Mouse (Mus musculus) heart, postnatal 10 days (tissue): ENCODE measurements at regions not wholly inside any gene's neighbourhood (a gene's known extent, or its start where the extent isn't known, plus 50 kb on each side); places are given as distances from the start of the nearest gene placed in this dataset.

Source experiments
- DNase-seq, 2 experiments: peaks; one replicate each; pipeline ENCODE4 v3.0.0; 2021
- intact Hi-C: fragments of 180-260 bp; cut with DNase I; formaldehyde crosslinking; loops from one replicate; pipeline ENCODE4 v1.15.1; 2025

DNA sequence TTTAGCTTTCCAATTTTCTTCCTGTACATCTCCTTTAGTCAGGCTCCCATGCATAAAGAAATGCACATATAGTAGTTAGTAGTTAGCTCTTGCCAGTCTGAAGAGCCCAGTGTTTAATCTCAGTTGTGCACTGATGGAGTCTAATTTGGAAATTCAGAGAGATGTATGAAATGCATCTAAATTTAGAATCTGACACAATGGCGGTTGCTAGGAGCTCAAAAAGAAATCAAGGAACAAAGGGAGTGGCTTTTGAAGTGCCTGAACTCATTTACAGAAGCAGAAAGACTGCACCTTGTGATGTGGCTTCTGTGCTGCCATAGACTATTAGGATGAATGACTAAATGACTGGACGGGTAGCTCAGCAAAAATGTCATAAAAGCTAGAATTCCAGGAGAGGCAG is 916.3 kb downstream of the Rps29 start:
- DNase-seq, result peak; percentile 23 to 37
- intact Hi-C loops, result no loop called here

GRCm38 (mm10) chr12:68231803-68232202 is 927.2 kb downstream of the Rps29 start:
- no peak for DNase-seq
- intact Hi-C loops, result no loop called here

DNA sequence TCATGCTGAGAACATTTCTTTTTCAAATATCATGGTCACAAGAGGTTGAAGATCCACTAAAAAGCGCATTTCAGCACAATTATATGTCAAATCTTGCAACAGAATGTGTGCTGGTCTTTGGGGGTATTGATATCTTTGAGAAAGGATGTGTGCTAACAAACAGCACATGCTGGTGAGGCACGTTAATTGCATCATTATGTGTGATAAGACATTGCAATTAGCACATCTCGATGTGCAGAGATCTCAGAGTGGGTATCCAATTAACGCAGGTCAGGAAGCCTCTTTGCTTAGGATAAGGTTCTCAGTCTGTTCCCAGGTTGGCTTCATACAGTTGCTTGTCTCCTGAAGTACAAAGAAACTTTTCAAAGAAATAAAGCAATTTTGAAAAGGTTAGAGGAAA is 941.9 kb downstream of the Rps29 start:
- intact Hi-C loops, result no loop called here
- no peak for DNase-seq

DNA sequence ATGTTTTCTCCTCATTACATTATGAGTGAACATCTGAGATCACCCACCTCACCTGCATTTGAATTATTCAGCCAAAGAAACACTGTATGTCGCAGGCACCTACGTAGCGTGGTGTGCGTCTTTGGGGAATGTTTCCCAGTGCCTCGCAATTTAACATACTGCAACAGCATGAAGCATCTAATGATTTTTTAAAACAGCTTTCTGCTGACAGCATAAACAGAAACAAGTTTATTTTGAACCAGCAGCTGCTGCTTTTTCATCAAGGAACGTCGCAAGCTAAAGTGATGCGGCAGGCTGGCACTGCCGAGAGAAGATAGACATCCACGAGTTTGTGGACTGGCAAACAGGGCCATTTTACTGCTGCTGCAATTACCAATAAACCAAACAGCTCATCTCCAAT is 950.7 kb downstream of the Rps29 start:
- DNase-seq, result no peak
- intact Hi-C loops, result no loop called here

DNA sequence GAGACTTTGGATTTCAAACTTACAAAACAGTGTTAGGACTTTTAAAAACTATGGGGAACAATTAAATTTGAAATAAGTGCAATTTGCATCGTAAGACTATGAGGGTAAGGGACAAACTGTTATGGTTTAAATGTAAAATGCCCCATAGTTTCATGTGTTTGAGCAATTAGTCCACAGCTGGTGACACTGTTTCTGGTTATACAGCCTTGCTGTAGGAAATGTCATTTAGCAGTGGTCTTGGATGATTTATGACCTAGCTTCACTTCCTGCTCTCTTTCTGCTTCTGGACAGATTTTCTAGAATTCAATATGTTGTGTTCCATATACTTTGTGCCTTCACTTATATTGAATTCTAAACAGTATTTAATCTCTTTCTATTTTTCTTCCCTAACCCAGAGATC is 961.5 kb upstream of the Mdga2 start:
- DNase-seq, result no peak

DNA sequence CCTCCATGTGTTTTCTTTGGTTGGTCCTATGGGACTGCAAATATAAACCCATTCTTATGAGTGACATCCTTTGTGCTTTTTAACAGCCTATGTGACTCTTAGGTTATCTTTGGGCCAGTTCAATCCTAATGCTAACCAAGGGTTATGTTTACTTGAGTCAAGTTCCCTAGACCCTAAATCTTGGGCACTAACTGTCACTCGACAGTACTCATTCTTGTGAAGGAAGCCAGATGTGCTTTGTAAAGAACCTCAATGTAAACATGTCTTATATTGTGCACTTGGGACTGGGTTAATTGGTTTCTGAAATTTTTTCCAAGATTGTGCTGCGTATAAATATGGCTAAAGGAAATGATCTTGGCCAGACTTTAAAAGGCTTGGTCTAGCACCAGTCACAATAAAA is 939.0 kb upstream of the Mdga2 start:
- DNase-seq, result no peak
- intact Hi-C loops, result no loop called here

More for the DNA sequence above, 961.5 kb upstream of the Mdga2 start:
- intact Hi-C loops, result no loop called here

DNA sequence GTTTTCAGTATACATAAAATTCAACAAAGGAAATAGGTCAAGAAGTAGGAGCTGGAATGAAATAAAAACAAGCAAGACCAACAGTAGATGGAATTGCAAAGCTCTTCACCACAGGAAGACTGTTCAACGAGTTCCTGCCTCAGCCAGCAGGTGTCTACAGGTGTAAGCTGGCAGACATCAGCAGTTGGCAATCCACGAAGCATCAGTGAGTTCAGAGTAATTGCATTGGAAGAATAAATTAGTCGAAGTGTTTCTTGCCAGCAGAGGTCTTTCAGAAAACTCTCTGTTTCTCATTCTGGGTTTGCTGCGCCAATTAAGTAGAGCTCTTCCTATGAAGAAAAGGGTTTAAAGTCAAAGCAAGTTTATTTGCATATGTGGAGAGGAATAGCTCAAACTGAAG is 925.7 kb upstream of the Mdga2 start:
- intact Hi-C loops, result no loop called here
- no peak for DNase-seq

- intact Hi-C loops, result no loop called here
- DNase-seq, result no peak
Observed at GRCm38 (mm10) chr12:68139831-68140230, 917.5 kb upstream of the Mdga2 start.

DNA sequence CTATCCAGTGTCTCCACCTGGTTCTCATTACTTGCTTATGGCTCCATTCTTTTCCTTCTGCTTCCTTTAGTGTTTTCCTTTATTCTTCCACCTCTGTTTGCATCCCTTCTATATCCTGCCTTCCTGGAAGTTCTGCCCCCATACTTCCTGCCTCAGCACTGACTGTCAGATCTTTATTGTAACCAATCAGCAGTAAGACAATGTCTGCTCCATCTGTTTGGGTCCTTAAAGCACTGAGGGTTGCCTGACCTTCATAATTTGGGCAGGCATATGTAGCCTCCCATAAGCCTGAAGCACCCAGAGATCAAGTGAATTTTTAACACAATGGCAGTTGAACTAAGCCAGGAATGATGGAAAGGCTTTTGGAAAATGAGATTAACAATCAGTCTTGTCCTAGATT is 909.4 kb upstream of the Mdga2 start:
- intact Hi-C loops, result no loop called here
- no peak for DNase-seq

- intact Hi-C loops, result no loop called here
- DNase-seq, result no peak
Observed at GRCm38 (mm10) chr12:68115762-68116161, 893.4 kb upstream of the Mdga2 start.
